ENCODE assay signal across 8 mouse cellular contexts in genomic region chr13:12394609-12395505, GRCm38 (mm10). TPM values are rescaled to one million over a fixed set of nuclear protein-coding genes. Genes with fewer than 3 reads are reported as not detected.
A peak's percentile ranks its signal among the peaks of the same experiment; 100 is the strongest.
DNase-seq lines count a peak whose midpoint lies in the region; ATAC-seq lines count a peak whose summit lies in the region.

Heatr1 (plus strand) TSS chr13:12395027.

- H3K4me2 ChIP-seq in heart, embryonic 13.5 days = peak within 1 kb of the TSS; percentile 96
- H3K4me2 ChIP-seq in liver, embryonic 12.5 days = peak within 1 kb of the TSS; percentile 91
- H3K4me2 ChIP-seq in stomach, embryonic 15.5 days = peak within 1 kb of the TSS; percentile 88

- no peak within 1 kb of the TSS for H3K27ac ChIP-seq in brown adipose tissue, adult 24 weeks (replicated peaks; ENCODE audit: low read depth, low read length)
- peak within 1 kb of the TSS; percentile 55 for H3K27ac ChIP-seq in heart, embryonic 13.5 days (replicated peaks)
- peak within 1 kb of the TSS; percentile 72 for H3K27ac ChIP-seq in liver, embryonic 12.5 days
- H3K27ac ChIP-seq in stomach, embryonic 15.5 days = peak within 1 kb of the TSS; percentile 21; the same call in 1 of the 2 replicates

- H3K9ac ChIP-seq in heart, embryonic 13.5 days = peak within 1 kb of the TSS; percentile 85
- peak within 1 kb of the TSS; percentile 81 for H3K9ac ChIP-seq in liver, embryonic 12.5 days
- H3K9ac ChIP-seq in stomach, embryonic 15.5 days = peak within 1 kb of the TSS; percentile 49

- H3K4me3 ChIP-seq in brown adipose tissue, adult 24 weeks (ENCODE audit: insufficient read depth, low read depth, low read length) = peak within 1 kb of the TSS; percentile 79
- H3K4me3 ChIP-seq in heart, embryonic 13.5 days = peak within 1 kb of the TSS; percentile 91
- H3K4me3 ChIP-seq in liver, embryonic 12.5 days = peak within 1 kb of the TSS; percentile 90
- H3K4me3 ChIP-seq in stomach, embryonic 15.5 days (replicated peaks) = peak within 1 kb of the TSS; percentile 94

- H3K27me3 ChIP-seq in heart, embryonic 13.5 days (replicated peaks) = peaks cover 4% of the 10 kb centered on the region; the same call in 1 of the 2 replicates
- H3K27me3 ChIP-seq in liver, embryonic 12.5 days (replicated peaks) = peaks cover 12% of the 10 kb centered on the region; the same call in 1 of the 2 replicates
- no peaks in the 10 kb centered on the region for H3K27me3 ChIP-seq in stomach, embryonic 15.5 days (replicated peaks)

- under 1% methylated on average over 43 of the region's 43 CpGs for WGBS in heart, embryonic 13.5 days
- WGBS in liver, embryonic 12.5 days (ENCODE audit: insufficient replicate concordance) = under 1% methylated on average over 43 of the region's 43 CpGs
- WGBS in stomach, embryonic 15.5 days = under 1% methylated on average over 43 of the region's 43 CpGs

- peak; percentile 97 for ATAC-seq in heart, embryonic 13.5 days (ENCODE audit: extremely low read depth, insufficient number of reproducible peaks, low FRiP score, low TSS enrichment)
- peak; percentile 94 for ATAC-seq in liver, embryonic 12.5 days
- peak; percentile 97 for ATAC-seq in stomach, embryonic 15.5 days (ENCODE audit: insufficient read depth, low FRiP score, low read depth)

- no peaks in the 10 kb centered on the region for H3K4me1 ChIP-seq in brown adipose tissue, adult 24 weeks (ENCODE audit: control insufficient read depth, insufficient read depth, insufficient read length, low read length)
- H3K4me1 ChIP-seq in heart, embryonic 13.5 days = peaks cover 10% of the 10 kb centered on the region
- peaks cover 22% of the 10 kb centered on the region for H3K4me1 ChIP-seq in liver, embryonic 12.5 days
- peaks cover 7% of the 10 kb centered on the region for H3K4me1 ChIP-seq in stomach, embryonic 15.5 days

- H3K9me3 ChIP-seq in heart, embryonic 13.5 days = no peaks in the 10 kb centered on the region
- no peaks in the 10 kb centered on the region for H3K9me3 ChIP-seq in liver, embryonic 12.5 days (replicated peaks)
- H3K9me3 ChIP-seq in stomach, embryonic 15.5 days = no peaks in the 10 kb centered on the region

- peak; percentile 98 for DNase-seq in CD4-positive, CD25-positive, alpha-beta regulatory T cell, adult 2 months (ENCODE audit: low read depth, low spot score)
- peak; percentile 99 for DNase-seq in fat pad, adult 2 months (ENCODE audit: extremely low read depth, low read depth, low spot score)
- DNase-seq in kidney, postnatal 10 days = peak; percentile 95
- peak; percentile 95 to 96 for DNase-seq in natural killer cell, adult 2 months (ENCODE audit: low spot score in 2 of 2)

- H3K36me3 ChIP-seq in heart, embryonic 13.5 days = peaks cover 28% of the 10 kb centered on the region
- H3K36me3 ChIP-seq in liver, embryonic 12.5 days = peaks cover 33% of the 10 kb centered on the region
- H3K36me3 ChIP-seq in stomach, embryonic 15.5 days = peaks cover 6% of the 10 kb centered on the region; the same call in 1 of the 2 replicates

RNA-seq across cellular contexts. Expression of gene Heatr1, which starts in this region (rescaled TPM):
- 6.4 and 8.1 TPM in 2 replicates for polyA plus RNA-seq in brown adipose tissue, adult 24 weeks (2012; ENCODE audit: insufficient read depth, insufficient read length, missing spikeins)
- 8.8 and 10.1 TPM in 2 replicates for polyA plus RNA-seq in heart, embryonic 13.5 days (2015; fragmentation: Nextera tagmentation; extraction: Ambion mirVana)
- 30.3 and 33.1 TPM in 2 replicates for polyA plus RNA-seq in liver, embryonic 12.5 days (2016; fragmentation: Nextera tagmentation; extraction: Ambion mirVana)
- 14.9 and 20.6 TPM in 2 replicates for polyA plus RNA-seq in stomach, embryonic 15.5 days (2015; fragmentation: Nextera tagmentation; extraction: Ambion mirVana)
